Mouse (Mus musculus): ENCODE data around the gene Fbn1.

Fbn1 gene

GRCm38 (mm10) chr2:125496696-125497095 lies 11.1 kb downstream of the Fbn1 start:
- DNase-seq, result peak; percentile 4 to 10

- DNase-seq, result no peak
Measured at GRCm38 (mm10) chr2:125494831-125495812, 12.7 kb downstream of the Fbn1 start.

GRCm38 (mm10) chr2:125494291-125494690 lies 13.5 kb downstream of the Fbn1 start:
- no peak for DNase-seq

DNA sequence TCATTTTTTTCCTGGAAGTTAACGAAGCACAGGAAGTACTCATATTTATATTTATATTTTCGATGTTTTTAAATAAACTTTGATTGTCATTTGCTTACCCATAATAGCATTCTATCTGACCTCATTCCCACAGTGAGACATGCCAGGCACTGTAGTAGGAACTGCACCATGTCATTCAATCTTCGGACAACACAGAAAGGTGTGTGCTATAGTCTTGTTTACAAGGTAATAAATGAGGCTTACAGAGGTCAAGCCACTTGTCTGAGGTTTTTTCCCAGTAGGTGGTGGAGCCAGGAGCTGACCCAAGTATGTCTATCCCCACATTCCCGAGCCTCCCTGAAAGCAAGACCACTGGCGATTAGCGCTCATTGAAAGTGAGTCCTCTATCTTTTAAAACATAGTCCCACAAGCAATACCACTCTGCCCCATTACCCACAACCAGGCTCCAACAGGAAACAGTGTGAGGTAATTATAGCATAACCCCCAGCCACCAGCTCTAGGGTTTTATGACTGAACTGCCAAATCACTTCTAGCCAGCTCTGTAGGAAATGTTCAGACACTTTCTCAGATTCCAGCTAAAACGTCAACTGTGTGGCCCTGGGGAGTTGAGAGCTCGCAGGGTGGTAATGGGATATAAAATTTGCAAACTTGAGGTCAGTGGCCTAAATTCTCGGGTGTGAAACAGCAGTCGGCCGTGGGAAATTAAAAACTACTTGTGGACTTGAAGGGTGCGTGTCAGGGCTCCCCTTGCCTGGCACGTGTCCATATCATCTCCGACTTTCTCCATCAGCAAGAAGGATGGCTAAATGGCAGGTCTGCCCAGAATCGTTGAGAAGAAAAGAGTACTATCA lies 15.5 kb downstream of the Fbn1 start:
- no peak for DNase-seq

DNA sequence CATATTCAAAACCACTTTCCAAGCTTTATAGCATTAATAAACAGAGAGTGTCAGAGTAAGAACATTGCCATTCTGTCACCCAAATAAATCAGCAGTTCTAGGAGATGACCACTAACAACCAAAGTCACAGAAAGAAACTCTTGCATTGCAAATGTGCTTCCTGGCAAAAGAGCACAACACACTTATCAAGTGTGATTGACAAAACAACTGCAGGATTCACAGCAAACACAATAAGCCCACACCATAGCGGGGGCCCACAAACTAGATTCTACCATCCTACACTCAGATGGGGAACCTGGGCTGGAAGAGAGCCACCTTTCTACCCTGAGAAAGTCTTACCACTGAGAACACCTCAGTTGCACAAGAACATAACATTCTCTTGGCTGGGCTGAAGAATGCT lies 17.8 kb downstream of the Fbn1 start:
- no peak for DNase-seq

DNA sequence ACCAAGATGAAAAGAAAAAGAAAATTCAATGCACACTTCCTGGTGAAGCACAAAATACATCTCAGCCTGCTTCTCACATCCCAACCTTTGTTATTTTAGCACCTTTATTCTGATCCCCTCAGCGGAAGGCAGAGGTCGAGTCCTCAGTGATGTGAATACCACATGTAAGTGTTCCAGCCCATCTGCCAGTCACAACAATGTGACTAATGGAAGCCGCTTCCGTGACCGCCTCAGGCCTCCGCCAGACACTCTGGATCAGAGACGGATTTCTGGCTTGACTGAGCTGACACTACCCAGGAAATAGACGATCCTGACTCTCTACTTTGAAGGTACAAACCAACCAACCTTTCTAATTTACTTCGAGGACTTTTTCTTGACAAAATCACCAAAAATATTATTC lies 22.9 kb downstream of the Fbn1 start:
- no peak for DNase-seq

GRCm38 (mm10) chr2:125484164-125484563 lies 23.6 kb downstream of the Fbn1 start:
- no peak for DNase-seq

- no peak for DNase-seq
Measured at GRCm38 (mm10) chr2:125481531-125482317, 26.1 kb downstream of the Fbn1 start.

GRCm38 (mm10) chr2:125481116-125481515 lies 26.7 kb downstream of the Fbn1 start:
- no peak for DNase-seq

DNA sequence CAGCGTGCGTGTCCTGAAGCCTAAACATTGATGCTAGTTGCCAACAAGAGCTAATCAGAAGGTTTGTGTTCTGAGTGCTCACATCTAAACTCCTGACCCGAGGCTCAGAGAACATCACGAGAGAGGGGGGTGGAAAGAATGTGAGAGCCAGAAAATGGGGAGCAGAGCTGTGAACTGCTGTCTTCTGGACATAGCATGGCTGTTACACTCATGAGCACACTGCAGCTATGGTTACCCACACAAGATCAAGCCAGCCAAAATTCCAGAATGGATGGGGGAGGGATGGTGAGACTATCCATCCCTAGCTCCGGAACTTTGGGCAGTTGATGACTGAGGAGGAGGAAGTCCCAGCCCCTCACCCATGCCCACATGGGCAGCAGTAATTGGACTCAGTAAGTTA lies 27.7 kb downstream of the Fbn1 start:
- no peak for DNase-seq

- DNase-seq, result no peak
Measured at GRCm38 (mm10) chr2:125478705-125479104, 29.1 kb downstream of the Fbn1 start.

- no peak for DNase-seq
Measured at GRCm38 (mm10) chr2:125477367-125477766, 30.4 kb downstream of the Fbn1 start.

GRCm38 (mm10) chr2:125476231-125476630 lies 31.6 kb downstream of the Fbn1 start:
- no peak for DNase-seq

DNA sequence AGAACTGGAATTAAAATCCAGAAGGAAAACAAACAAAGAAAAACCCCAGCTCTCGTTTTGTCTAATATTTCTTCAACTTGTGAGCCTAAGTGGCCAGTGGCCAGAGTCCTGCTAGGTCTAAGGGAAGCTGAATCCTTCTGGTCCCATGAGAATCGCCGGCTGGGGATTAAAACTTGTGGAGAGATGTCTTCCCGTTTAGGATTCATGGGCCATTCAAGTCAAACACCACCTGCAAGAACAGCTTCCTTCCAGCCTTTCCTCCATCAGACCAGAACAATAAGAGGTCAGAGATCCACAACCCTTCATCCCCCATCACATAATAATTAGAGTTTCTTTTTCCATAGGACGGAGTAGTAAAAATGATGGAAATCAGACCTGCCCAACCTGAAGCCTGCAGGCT lies 33.1 kb downstream of the Fbn1 start:
- no peak for DNase-seq

GRCm38 (mm10) chr2:125473228-125473627 lies 34.6 kb downstream of the Fbn1 start:
- no peak for DNase-seq

GRCm38 (mm10) chr2:125471721-125472120 lies 36.1 kb downstream of the Fbn1 start:
- DNase-seq, result no peak

DNA sequence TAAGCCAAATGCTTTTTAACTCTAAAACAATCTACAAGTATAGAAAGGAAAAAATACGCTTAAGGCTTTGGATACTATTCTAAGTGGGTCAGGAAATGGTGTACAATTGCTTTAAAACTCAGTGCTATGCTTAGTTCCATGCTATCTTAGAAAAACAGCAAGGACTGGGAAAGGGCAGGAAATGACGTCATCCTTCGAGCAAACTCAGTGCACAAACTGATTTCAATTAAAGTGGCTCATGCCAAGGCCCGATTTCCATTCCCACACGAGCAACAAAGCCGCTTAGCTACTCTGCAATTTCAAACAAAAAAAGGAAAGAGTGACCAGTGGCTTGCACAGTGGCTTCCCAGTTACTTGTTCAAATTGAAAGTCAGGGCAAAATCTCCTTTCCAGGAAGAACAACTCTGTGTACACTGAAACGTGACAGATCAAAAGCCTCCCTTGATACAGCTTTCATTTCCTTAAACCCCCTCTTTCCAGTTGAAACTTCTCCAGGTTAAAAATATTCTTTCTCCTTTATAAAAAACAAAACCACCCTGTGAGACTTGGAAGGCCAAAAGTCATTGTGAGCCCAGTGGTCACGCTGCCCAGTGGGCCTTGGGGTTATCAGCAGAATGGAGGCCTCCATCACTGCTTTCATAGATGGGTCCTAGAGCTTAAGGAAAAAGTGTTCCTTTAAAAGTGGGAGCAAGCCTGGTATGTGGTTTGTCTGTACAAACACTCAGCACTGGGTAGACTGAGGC lies 37.1 kb downstream of the Fbn1 start:
- no peak for DNase-seq

GRCm38 (mm10) chr2:125464036-125464435 lies 43.8 kb downstream of the Fbn1 start:
- DNase-seq, result no peak

GRCm38 (mm10) chr2:125459087-125459486 lies 48.7 kb downstream of the Fbn1 start:
- DNase-seq, result no peak

DNA sequence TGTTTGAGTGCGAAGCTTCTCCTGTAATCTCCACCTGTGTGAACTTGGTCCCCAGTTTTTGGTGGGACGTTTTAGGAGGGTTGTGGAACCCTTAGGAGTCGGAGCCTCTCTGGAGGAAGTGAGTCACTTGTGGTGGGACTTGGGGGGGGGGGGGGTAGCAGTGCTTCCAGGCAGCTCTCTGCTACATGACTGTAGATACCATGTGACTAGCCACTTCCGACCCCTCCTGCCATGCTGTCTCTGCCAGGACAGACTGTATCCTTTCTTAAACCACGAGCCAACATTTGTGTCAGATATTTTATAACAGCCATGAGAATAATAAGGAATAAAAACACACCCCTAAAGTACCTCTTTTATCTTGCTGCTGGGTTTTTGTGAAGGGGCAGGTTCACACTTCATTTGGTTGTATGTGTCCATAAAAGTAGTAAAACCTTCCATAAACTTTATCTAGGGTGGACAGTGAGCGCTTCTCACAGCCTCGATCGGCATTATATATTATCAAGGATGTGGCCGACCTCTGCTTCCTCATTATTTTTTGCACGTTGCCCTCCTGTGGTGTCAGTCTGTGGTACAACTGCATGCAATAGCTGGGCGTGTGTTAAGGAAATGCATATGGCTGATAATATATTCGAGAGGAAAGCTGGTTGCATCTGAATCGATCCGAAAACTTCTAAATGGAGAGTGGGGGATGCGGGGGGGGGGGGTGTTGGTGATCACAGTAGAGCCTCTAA lies 51.6 kb downstream of the Fbn1 start:
- DNase-seq, result no peak

GRCm38 (mm10) chr2:125454781-125455180 lies 53.0 kb downstream of the Fbn1 start:
- no peak for DNase-seq
